Mouse (Mus musculus) liver, embryonic 15.5 days (tissue): Measurements from ENCODE around the gene Xpnpep3. TPM values are rescaled to one million over a fixed set of nuclear protein-coding genes. Genes with fewer than 3 reads are reported as not detected.

Experiments used
- ATAC-seq: fragments of 200-750 bp; cut with Nextera tagmentation; 2 replicates; pipeline ENCODE4 v1.8.0; 2017; ENCODE audit warnings: moderate number of reproducible peaks, mild to moderate bottlenecking, moderate library complexity; ENCODE audit not compliant: insufficient read depth
- H3K27ac ChIP-seq: fragments of 300-500 bp; sonication (generic); replicated peaks from 2 replicates; pipeline ENCODE4 v1.5.1; 2015; ENCODE audit warnings: mild to moderate bottlenecking, inconsistent platforms
- H3K27me3 ChIP-seq: fragments of 300-500 bp; sonication (generic); 2 replicates; pipeline ENCODE4 v1.6.1; 2015; ENCODE audit warnings: mild to moderate bottlenecking, inconsistent platforms
- H3K36me3 ChIP-seq: fragments of 300-500 bp; sonication (generic); replicated peaks from 2 replicates; pipeline ENCODE4 v1.6.1; 2015; ENCODE audit warnings: moderate library complexity, mild to moderate bottlenecking, inconsistent platforms
- H3K4me1 ChIP-seq: fragments of 300-500 bp; sonication (generic); replicated peaks from 2 replicates; pipeline ENCODE4 v1.6.1; 2015; ENCODE audit warnings: inconsistent platforms
- H3K4me2 ChIP-seq: fragments of 300-500 bp; sonication (generic); 2 replicates; pipeline ENCODE4 v1.6.1; 2015; ENCODE audit warnings: moderate library complexity, mild to moderate bottlenecking, inconsistent platforms
- H3K4me3 ChIP-seq: fragments of 300-500 bp; sonication (generic); replicated peaks from 2 replicates; pipeline ENCODE4 v1.5.1; 2015; ENCODE audit warnings: mild to moderate bottlenecking, inconsistent platforms
- H3K9ac ChIP-seq: fragments of 300-500 bp; sonication (generic); 2 replicates; pipeline ENCODE4 v1.6.1; 2015; ENCODE audit warnings: moderate library complexity, mild to moderate bottlenecking, inconsistent platforms
- H3K9me3 ChIP-seq: fragments of 300-500 bp; sonication (generic); replicated peaks from 2 replicates; pipeline ENCODE4 v1.6.1; 2016; ENCODE audit warnings: inconsistent platforms
- WGBS: fragments of 180-500 bp; shearing (Covaris S2); methylation state at CpG from one replicate; pipeline ENCODE4 v1.1.7; 2015; ENCODE audit warnings: mixed read lengths; ENCODE audit not compliant: insufficient replicate concordance; 5-methylcytosine and 5-hydroxymethylcytosine counted together
- polyA plus RNA-seq: library from polyadenylated mRNA; unstranded; fragments of >200 nt; fragmentation: Nextera tagmentation; extraction: Ambion mirVana; gene quantifications from 2 replicates; pipeline ENCODE4 v1.2.1, GENCODE M21; 2015

Gene Xpnpep3
- polyA plus RNA-seq, 1 experiment from 2014 or later, result 6.2 TPM

DNA sequence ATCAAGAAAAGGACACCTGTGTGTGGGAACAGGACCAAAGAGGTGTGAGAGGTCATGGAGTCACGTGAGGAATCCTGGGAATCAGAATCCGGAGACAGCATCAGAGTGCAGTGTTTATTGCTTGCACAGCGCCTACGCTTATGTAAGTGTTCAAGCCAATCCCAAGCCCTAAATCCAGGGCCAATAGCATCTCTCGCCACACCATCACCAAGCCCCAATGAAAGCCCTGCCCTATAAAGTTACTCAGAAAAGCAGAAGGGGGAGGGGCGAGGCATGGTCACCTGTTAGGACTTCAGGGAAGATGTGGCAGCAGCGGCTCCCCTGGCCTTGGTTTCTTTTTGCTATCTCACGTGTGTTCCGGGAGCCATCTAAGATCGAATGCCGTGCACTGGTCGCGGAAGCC is 81.0 kb downstream of the Xpnpep3 start:
- peak overlapping the region; percentile 53 for H3K4me3 ChIP-seq
- H3K9me3 ChIP-seq, result no peaks in the 10 kb centered on the region
- 0 out of 2 replicates have a peak overlapping the region, but pooled peaks have one; percentile 19 for H3K9ac ChIP-seq
- peaks cover 26% of the 10 kb centered on the region for H3K4me1 ChIP-seq
- peak; percentile 71 for ATAC-seq
- peak overlapping the region; percentile 70 for H3K4me2 ChIP-seq
- 10% methylated on average over 13 of the region's 13 CpGs for WGBS
- H3K27ac ChIP-seq, result no peak overlapping the region
- peaks cover under 1% of the 10 kb centered on the region; the same call in 1 of the 2 replicates for H3K36me3 ChIP-seq
- no peaks in the 10 kb centered on the region for H3K27me3 ChIP-seq

DNA sequence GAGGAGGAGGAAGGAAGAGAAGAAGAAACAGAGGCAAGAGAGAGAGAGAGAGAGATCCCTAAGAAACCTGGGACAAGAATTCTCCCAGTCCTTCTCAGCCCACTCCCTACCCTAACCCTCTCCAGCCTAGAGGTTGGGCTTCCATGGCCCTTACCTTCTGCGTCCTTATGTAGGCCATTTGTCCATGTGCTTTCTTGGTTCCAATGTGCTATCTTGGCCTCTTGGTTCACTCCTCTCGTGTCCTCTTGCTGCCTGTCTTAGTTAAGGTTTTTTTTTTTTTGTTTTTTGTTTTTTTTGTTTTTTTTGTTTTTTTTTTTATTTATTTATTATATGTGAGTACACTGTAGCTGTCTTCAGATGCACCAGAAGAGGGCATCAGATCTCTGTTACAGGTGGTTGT is 83.0 kb downstream of the Xpnpep3 start:
- ATAC-seq, result no peak
- no peak overlapping the region for H3K9ac ChIP-seq
- H3K27me3 ChIP-seq, result no peaks in the 10 kb centered on the region
- no peak overlapping the region for H3K4me3 ChIP-seq
- 70% methylated on average over 2 of the region's 2 CpGs for WGBS
- H3K4me1 ChIP-seq, result peaks cover 21% of the 10 kb centered on the region
- H3K36me3 ChIP-seq, result no peaks in the 10 kb centered on the region
- no peaks in the 10 kb centered on the region for H3K9me3 ChIP-seq
- no peak overlapping the region for H3K27ac ChIP-seq
- H3K4me2 ChIP-seq, result no peak overlapping the region

GRCm38 (mm10) chr15:81483691-81484090 is 83.8 kb downstream of the Xpnpep3 start:
- peaks cover 21% of the 10 kb centered on the region for H3K4me1 ChIP-seq
- no peaks in the 10 kb centered on the region for H3K9me3 ChIP-seq
- no peak overlapping the region for H3K4me2 ChIP-seq
- no peak overlapping the region for H3K9ac ChIP-seq
- no peaks in the 10 kb centered on the region for H3K36me3 ChIP-seq
- no peak overlapping the region for H3K27ac ChIP-seq
- H3K4me3 ChIP-seq, result no peak overlapping the region
- no peaks in the 10 kb centered on the region for H3K27me3 ChIP-seq
- no peak for ATAC-seq
- 82% methylated on average over 6 of the region's 6 CpGs for WGBS

GRCm38 (mm10) chr15:81485483-81485882 is 85.5 kb downstream of the Xpnpep3 start:
- no peak overlapping the region for H3K27ac ChIP-seq
- no peak overlapping the region for H3K9ac ChIP-seq
- WGBS, result 61% methylated on average over 4 of the region's 4 CpGs
- H3K4me1 ChIP-seq, result peaks cover 21% of the 10 kb centered on the region
- no peaks in the 10 kb centered on the region for H3K27me3 ChIP-seq
- H3K9me3 ChIP-seq, result no peaks in the 10 kb centered on the region
- ATAC-seq, result no peak
- no peak overlapping the region for H3K4me3 ChIP-seq
- no peak overlapping the region for H3K4me2 ChIP-seq
- H3K36me3 ChIP-seq, result no peaks in the 10 kb centered on the region

GRCm38 (mm10) chr15:81503466-81503865 is 103.5 kb downstream of the Xpnpep3 start:
- no peaks in the 10 kb centered on the region for H3K27me3 ChIP-seq
- no peak overlapping the region for H3K9ac ChIP-seq
- no peaks in the 10 kb centered on the region for H3K9me3 ChIP-seq
- ATAC-seq, result no peak
- no peak overlapping the region for H3K27ac ChIP-seq
- H3K36me3 ChIP-seq, result no peaks in the 10 kb centered on the region
- H3K4me1 ChIP-seq, result no peaks in the 10 kb centered on the region
- H3K4me2 ChIP-seq, result no peak overlapping the region
- H3K4me3 ChIP-seq, result no peak overlapping the region
- WGBS, result 78% methylated on average over 2 of the region's 2 CpGs

DNA sequence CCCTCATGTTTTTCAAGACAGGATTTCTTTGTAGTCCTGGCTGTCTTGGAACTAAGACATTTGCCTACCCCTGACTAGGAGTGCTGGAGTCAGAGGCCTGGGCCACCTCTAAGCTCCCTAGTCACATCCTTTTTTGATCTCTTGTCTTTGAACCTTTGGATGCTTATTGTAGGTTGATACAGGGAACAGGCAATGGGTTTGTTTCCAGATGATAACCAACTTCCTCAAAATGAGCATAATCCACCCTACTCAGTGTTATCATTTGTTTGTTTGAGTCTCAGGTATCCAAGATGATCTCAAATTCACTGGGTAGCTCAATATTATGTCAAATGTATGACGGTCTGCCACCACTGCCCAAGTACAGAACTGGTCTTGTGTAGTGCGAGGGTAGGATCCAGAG is 104.1 kb downstream of the Xpnpep3 start:
- no peak overlapping the region for H3K4me2 ChIP-seq
- H3K4me1 ChIP-seq, result no peaks in the 10 kb centered on the region
- H3K27ac ChIP-seq, result no peak overlapping the region
- no peak overlapping the region for H3K9ac ChIP-seq
- no peak overlapping the region for H3K4me3 ChIP-seq
- ATAC-seq, result no peak
- H3K9me3 ChIP-seq, result no peaks in the 10 kb centered on the region
- no peaks in the 10 kb centered on the region for H3K36me3 ChIP-seq
- H3K27me3 ChIP-seq, result no peaks in the 10 kb centered on the region
- WGBS, result 74% methylated on average over 2 of the region's 2 CpGs

Other genes with a start within 250 kb of the Xpnpep3 start
- gene Mrtfa, start 209.4 kb upstream of the Xpnpep3 start, polyA plus RNA-seq, result 5.3 and 5.9 TPM in 2 replicates
- 0.07 and 0.08 TPM in 2 replicates for gene Mchr1, start 164.6 kb upstream of the Xpnpep3 start, polyA plus RNA-seq
- gene Slc25a17, start 39.3 kb upstream of the Xpnpep3 start, polyA plus RNA-seq, result 40.7 and 40.9 TPM in 2 replicates
- 53.5 and 57.4 TPM in 2 replicates for gene St13, start 61 bp upstream of the Xpnpep3 start, polyA plus RNA-seq
- 0.70 and 0.75 TPM in 2 replicates for gene Dnajb7, start 8.2 kb downstream of the Xpnpep3 start, polyA plus RNA-seq
- gene Rbx1, start 66.2 kb downstream of the Xpnpep3 start, polyA plus RNA-seq, result 195 and 226 TPM in 2 replicates
- gene Ep300, start 185.2 kb downstream of the Xpnpep3 start, polyA plus RNA-seq, result 6.1 and 7.9 TPM in 2 replicates